Mouse (Mus musculus) bone marrow, adult 2 months (tissue): ENCODE data around the gene Tbc1d10a.

Source experiments
- CTCF ChIP-seq: fragments of 200-500 bp; IDR thresholded peaks from 2 replicates; pipeline ENCODE4 v1.5.1; 2011; ENCODE audit warnings: low read length, control low read depth; ENCODE audit not compliant: control insufficient read depth, insufficient read depth
- POLR2A ChIP-seq: fragments of 200-500 bp; IDR thresholded peaks from 2 replicates; pipeline ENCODE4 v1.6.1; 2011; ENCODE audit warnings: low read depth, mild to moderate bottlenecking, control low read depth, low read length, borderline replicate concordance; ENCODE audit not compliant: control insufficient read depth

DNA sequence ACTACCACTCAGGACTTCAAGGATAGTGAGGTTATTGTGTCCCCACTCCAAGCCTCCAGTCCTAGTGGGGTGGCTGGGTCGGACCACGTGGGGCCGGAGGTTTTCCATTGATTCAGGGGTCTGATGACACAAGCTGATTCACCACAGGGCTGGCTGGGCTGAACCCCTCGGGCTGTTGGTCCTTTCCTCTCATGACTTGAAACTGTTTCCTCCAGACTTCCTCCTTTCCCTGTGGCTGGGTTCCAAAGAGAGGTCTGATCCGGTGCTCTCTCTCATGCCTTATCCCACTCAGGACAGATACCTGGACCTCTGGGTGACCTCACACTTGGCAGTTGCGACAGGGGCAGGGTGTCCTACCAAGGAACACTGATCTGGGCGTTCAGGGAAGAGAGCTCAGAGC, 53.6 kb downstream of the Tbc1d10a start:
- TF ChIP-seq POLR2A (no peak), CTCF (no peak)
